Mouse (Mus musculus) myocyte (in vitro differentiated cells): ENCODE results near the gene Cdc123.

Experiments
- CEBPB ChIP-seq: IDR thresholded peaks from 2 replicates; pipeline ENCODE4 v1.6.1; 2011; ENCODE audit warnings: mild to moderate bottlenecking, moderate library complexity; ENCODE audit not compliant: poor library complexity, insufficient read depth, severe bottlenecking
- E2F4 ChIP-seq: IDR thresholded peaks from one replicate; pipeline ENCODE4 v1.6.1; 2011; ENCODE audit warnings: mild to moderate bottlenecking, control low read depth, moderate library complexity; ENCODE audit not compliant: insufficient read depth
- MAX ChIP-seq: IDR thresholded peaks from one replicate; pipeline ENCODE4 v1.6.1; 2011; ENCODE audit warnings: low read depth, mild to moderate bottlenecking, control low read depth
- MYOD1 ChIP-seq, 3 experiments: IDR thresholded peaks; one replicate each; pipeline ENCODE4 v1.6.1; 2011; ENCODE audit warnings: control low read depth in 2 of 3, low read depth in 2 of 3, mild to moderate bottlenecking in 2 of 3, moderate library complexity in 1 of 3; ENCODE audit not compliant: insufficient read length in 2 of 3, control insufficient read depth in 1 of 3
- MYOG ChIP-seq, 3 experiments: IDR thresholded peaks; one replicate each; pipeline ENCODE4 v1.6.1; 2011; ENCODE audit warnings: control low read depth in 2 of 3, low read depth in 2 of 3, mild to moderate bottlenecking in 2 of 3; ENCODE audit not compliant: insufficient read length in 2 of 3, control insufficient read depth in 1 of 3, insufficient read depth in 1 of 3
- POLR2A ChIP-seq: IDR thresholded peaks from one replicate; pipeline ENCODE4 v1.6.1; 2011; ENCODE audit warnings: low read depth, mild to moderate bottlenecking, control low read depth, moderate library complexity; ENCODE audit not compliant: insufficient read length
- POLR2AphosphoS2 ChIP-seq: IDR thresholded peaks from one replicate; pipeline ENCODE4 v1.6.1; 2011; ENCODE audit warnings: low read depth, control low read depth; ENCODE audit not compliant: insufficient read length
- REST ChIP-seq: IDR thresholded peaks from one replicate; pipeline ENCODE4 v1.6.1; 2011; ENCODE audit warnings: mild to moderate bottlenecking, control low read depth, moderate library complexity; ENCODE audit not compliant: insufficient read depth, insufficient read length
- SRF ChIP-seq: IDR thresholded peaks from one replicate; pipeline ENCODE4 v1.6.1; 2011; ENCODE audit warnings: low read depth; ENCODE audit not compliant: control insufficient read depth, insufficient read length
- TCF12 ChIP-seq: IDR thresholded peaks from one replicate; pipeline ENCODE4 v1.6.1; 2011; ENCODE audit warnings: mild to moderate bottlenecking, control low read depth; ENCODE audit not compliant: poor library complexity, insufficient read depth, severe bottlenecking
- TCF3 ChIP-seq: IDR thresholded peaks from one replicate; pipeline ENCODE4 v1.6.1; 2011; ENCODE audit warnings: low read depth, control low read depth; ENCODE audit not compliant: insufficient read length
- USF1 ChIP-seq: IDR thresholded peaks from one replicate; pipeline ENCODE4 v1.6.1; 2011; ENCODE audit warnings: low read depth, mild to moderate bottlenecking, control low read depth, moderate library complexity

GRCm38 (mm10) chr2:5787391-5787790 lies 57.6 kb downstream of the Cdc123 start:
- TF ChIP-seq SRF (no peak), POLR2A (no peak), E2F4 (no peak), USF1 (no peak), MAX (no peak), MYOD1 (IDR thresholded peaks at IDR 0.05; ENCODE audit: control insufficient read depth in 1 of 3, insufficient read length in 2 of 3, low read depth in 2 of 3) (no peak), MYOG (IDR thresholded peaks at IDR 0.05; ENCODE audit: control insufficient read depth in 1 of 3, insufficient read depth in 1 of 3, insufficient read length in 2 of 3, low read depth in 2 of 3) (no peak), TCF12 (no peak), POLR2AphosphoS2 (no peak), CEBPB (no peak), REST (no peak), TCF3 (no peak)
